Mouse (Mus musculus): Measurements from ENCODE around the gene Fkbp2.

Gene Fkbp2

DNA sequence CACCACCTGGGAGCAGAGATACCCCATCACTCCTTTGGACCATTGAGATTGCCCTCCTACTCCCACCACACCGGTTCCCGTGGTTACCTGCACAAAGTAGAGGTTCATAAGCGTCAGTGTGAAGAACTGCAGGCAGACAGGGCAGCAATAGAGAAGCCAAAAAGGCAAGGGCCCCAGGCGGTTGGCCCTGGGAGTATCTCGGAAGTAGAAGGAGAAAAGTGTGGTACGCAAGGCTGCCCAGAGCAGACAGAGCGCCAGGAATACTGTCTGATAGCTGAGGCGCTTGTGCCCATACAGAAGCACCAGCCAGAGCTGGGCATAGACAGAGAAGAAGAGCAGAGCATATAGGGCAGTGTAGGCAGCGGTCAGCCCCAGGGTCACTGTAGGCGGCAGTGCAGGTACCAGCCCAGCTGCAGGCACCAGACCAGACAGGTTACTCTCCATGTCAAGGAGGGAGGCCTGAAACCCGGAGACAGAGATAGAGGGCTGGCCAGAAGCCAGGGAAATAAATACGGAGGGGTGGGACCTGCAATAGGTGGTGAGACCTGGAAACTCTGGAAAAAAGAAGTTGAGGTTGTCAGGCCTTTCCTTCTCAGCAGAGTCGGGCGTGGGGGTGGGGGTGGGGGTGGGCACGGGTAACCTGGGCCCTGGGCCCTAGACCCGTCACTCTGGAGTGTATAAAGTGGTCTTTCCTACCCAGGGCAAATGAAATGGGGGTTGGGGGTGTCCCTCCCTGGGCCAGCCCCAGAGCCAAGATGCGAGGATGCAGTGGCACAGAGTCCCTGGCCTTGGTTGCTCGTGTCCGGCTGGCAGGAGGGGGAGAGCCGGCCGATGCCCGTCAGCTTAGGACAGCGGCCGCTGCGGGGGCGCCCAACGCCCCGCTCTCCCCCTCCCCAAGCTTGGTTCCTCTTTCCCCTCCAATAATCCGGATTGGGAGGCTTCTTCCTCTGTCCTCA lies 39.6 kb downstream of the Fkbp2 start:
- DNase-seq (ENCODE audit: low spot score), result no peak

DNA sequence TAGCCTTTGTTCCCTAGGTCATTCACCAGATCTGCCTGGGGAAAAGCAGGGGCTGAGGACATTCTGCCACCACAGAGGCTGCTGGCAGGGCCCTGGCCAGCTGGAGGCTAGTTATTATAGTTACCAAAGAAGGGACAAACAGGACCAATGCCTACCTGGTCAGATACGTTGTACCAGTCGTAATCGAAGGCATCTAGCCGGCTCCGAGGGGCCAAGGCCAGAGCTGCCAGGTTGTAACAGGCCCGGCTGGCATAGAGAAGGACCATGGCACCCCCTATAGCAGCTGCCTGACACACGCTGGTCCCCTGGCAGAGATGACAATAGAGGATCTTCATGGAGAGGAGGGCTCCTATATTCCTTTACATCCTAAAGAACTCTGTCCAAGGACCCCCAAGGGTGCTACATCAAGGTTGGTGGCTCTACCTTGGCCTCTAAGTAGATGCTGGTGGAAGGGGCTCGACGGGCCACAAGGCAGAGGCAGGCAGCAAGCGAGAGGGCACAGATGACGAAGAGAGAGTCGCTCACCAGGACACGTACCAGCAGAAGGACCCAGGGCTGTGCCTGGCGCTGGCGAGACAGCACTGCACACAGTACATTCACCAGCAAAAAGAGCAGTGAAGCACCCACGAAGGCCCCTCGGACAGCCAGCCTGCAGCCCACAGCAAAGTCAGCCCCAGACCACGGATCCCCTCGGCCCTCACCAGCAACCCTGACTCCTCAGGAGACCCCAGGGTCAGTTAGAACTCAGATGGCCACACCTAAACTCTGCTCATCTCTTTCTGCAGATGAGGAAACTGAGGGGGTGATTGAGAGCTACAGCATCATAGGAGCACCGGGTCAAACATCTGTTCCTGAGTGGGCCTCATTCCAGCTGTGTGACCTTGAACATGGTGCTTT lies 40.9 kb downstream of the Fkbp2 start:
- no peak for DNase-seq (ENCODE audit: low spot score)

DNA sequence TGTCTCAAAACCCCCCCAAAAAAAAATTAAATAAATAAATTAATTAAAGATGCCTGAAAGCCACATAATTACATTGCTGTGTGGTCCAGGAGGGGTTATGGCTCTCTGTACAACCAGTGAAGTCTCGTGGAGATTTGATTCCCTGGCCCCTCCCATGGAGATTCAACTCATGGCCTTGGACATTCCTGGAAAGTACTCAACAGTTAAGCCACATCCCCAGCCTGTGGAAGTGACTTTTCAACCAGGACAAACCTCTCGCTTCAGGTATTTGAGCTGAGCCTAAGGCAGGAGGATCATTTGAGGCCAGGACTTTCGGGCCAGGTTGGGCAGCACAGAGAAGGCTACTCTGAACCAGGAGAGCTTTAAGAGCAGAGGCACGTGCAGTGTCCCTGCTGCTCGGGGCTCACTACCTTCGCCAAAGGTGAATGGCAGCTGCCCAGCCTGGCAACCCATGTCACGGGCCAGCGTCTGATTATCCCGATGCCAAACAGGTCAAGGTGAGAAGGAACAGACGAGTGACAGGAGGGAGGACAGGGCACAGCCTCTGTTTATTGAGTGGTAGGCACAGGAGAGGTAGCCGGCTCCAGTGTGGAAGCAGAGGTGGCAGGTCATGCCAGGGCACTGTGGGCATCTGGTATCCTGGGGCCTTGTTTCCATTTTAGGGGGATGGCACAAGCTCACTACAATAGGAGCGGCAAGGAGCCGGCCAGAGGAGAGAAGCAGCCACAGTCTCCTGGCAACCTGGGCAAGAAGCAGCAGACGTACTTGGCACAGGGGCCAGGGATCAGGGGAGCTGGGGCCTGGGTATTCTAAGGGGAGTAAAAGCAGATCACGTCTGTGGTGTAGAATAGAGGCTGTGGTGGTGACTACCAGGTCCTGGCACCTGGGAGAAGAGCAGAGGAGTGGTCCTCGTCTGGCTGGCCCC lies 42.5 kb downstream of the Fkbp2 start:
- no peak for DNase-seq (ENCODE audit: low spot score)

DNA sequence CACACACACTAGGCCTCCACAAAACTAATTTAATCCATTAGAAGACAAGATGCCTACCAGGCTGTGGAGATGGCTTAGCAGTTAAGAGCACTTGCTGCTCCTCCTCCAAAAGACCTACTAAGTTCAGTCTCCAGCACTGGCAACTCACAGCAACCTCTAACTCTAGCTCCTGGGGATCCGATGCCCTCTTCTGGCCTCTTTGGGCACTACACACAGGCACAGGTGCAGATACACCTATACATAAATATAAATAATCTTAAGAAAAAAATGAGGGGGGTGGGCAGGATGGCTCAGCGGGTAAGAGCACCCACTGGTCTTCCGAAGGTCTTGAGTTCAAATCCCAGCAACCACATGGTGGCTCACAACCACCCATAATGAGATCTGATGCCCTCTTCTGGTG lies 44.0 kb downstream of the Fkbp2 start:
- no peak for DNase-seq (ENCODE audit: low spot score)

DNA sequence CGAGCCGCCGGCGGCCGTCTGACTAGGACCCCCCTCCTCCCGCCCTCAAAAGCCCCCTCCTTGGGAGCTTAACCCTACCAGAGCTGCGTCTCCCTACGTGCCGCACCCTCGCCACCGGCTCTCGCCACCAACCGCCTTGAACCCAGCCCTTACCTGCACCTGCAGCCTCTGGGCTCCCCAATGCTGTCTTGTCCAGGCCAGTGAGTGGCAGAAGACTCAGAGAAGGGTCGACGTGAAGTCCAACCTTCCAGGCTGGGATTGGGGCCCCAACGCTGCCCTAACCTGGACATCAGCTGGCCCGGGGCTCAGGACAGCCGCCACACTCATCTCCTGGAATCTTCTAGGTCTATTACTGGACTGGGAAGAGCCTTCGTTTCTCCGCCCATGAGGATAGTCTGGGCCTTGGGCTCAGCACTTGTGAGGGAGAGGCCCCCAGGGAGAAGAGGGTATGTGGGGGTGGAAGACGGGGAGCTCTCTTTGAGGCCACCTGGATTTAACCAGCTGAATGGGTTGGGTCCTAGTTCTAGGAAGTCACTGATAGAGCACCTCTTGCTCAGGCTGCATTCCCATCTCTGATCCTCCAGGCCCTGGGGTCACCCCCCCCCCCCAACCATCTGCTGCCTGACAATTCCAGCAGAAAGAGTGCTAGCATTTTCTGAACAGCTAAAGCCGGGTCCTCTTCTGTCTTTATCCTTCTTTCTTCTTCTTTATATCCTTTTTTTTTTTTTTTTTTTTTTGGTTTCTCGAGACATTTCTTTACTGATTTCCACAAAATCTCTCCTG lies 45.9 kb downstream of the Fkbp2 start, which contains the start of gene Kcnk4:
Gene Kcnk4, minus strand, starts transcription at position 321 of the 783 bp plus-strand sequence.
- DNase-seq (ENCODE audit: low spot score), result no peak

DNA sequence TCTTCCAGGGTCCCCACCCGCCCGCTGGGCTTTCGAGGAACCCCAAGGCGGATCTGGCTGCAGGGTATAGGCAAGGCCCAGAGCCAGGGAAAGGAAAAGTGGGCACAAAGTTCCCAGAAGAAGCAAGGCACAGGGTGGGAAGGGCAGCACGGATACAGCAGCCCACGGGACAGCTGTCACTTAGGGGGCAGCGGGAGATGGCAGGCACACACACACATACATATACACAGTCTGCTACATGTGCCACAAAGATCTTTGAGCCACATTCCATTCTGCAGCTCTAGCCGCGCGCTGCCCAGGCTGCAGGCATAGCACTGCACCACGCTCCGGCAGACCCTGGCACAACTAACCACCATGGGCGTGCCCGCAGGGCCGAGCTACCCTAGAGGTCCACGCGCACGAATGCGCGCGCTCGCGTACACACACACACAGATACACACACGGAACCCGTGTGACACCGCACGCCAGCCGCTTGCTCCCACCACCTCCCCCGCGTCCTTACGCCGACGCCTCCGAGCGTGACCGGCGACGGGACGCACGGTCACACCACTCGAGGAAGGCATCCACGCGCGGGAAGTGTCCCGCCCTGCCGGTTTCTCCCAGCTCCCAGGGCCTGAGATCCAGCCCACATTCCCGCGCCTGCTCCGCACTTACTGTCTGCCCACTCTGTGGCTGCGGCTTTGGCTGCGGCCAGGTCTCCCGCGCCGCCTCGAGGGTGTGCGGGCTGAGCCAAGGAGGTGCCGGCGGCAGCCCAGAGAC lies 46.7 kb downstream of the Fkbp2 start:
- DNase-seq (ENCODE audit: low spot score), result no peak

DNA sequence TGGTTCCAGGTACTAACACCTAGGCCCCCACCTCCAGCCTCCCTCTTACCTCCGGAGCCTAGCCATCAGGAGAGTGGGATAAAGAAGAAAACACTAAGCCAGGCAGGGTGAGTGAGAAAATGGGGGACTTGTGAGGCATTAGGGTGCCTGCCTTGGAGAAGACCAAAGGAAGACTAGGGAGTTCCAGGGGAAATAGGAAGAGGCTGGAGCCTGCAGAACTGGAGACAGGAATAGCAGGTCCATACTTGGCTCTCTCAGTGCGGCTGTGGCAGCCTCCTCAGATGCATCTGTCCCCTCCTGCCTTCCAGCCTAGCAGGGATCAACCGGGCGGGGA lies 47.2 kb downstream of the Fkbp2 start:
- DNase-seq (ENCODE audit: low spot score), result no peak

DNA sequence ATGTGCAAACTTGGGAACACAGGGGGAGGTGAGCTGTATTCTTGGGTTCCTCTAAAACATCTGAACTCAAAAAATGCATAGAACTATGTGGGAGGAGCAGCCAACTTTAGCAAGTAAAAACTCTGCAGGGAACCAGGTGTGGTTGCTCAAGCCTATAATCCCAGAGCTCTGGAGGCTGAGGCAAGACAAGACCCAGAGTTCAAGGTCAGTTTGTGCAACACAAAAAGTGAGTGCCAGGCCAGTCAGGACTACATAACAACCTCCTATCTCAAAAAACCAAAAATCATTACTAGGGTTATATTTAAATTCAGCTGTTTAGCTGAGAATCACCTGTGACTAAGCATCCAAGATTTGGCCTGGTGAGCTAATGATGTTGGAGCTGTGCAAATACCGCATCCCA lies 48.3 kb downstream of the Fkbp2 start:
- no peak for DNase-seq (ENCODE audit: low spot score)

DNA sequence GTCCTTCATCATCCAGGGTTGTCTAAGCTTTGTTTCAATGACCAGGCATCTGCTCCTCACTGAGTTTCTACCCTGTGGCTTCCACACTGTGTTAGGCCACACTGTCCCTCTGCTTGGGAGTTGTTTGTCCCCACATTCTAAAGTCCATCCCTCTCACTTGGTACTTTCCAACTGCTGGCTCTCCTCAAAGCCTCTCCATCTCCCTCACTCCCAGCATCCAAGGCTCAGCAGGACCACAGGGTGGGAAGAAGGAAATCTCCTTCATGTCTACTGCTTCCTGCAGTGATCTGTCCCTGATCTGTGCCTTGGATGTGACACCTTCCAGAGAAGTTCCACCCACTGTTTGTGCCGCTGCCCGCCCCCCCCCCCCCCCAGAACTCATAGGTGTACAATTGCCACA lies 49.3 kb downstream of the Fkbp2 start:
- no peak for DNase-seq (ENCODE audit: low spot score)

DNA sequence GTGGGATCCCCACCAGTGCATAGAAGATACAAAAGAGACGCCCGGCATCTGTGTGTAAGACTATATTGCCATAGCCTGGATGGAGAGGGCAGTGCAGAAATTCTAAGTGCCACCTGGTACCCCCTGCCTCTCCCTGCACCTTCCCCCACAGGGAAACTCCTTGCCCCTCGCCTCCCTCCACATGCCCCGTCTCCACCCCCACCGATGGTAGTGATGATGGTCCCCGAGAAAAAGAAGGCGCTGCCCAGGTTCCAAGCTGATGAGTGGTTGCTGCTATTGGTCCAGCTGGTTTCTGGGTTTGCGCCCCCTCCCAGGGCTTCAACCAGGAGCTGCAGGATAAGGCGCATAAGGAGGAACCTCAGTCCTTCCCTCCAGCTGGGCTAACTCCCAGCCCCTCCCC lies 52.2 kb downstream of the Fkbp2 start:
- no peak for DNase-seq (ENCODE audit: low spot score)
